Mouse (Mus musculus) stomach, embryonic 16.5 days (tissue): Measurements from ENCODE around the gene 1190005I06Rik. TPM values are rescaled to one million over a fixed set of nuclear protein-coding genes. Genes with fewer than 3 reads are reported as not detected.
A peak's percentile ranks its signal among the peaks of the same experiment; 100 is the strongest.

Source experiments
- ATAC-seq: fragments of 200-750 bp; cut with Nextera tagmentation; 2 replicates; pipeline ENCODE4 v1.8.0; 2017; ENCODE audit warnings: moderate number of reproducible peaks, moderate TSS enrichment; ENCODE audit not compliant: insufficient read depth, low FRiP score
- H3K27ac ChIP-seq: fragments of 300-500 bp; sonication (generic); 2 replicates; pipeline ENCODE4 v1.5.1; 2014; ENCODE audit warnings: low read length
- H3K27me3 ChIP-seq: fragments of 300-500 bp; sonication (generic); 2 replicates; pipeline ENCODE4 v1.6.1; 2014; ENCODE audit warnings: low read length, control low read depth, mixed read lengths; ENCODE audit not compliant: control insufficient read depth, insufficient read depth
- H3K36me3 ChIP-seq: fragments of 300-500 bp; sonication (generic); 2 replicates; pipeline ENCODE4 v1.6.1; 2014; ENCODE audit warnings: low read length; ENCODE audit not compliant: control insufficient read depth, insufficient read depth
- H3K4me1 ChIP-seq: fragments of 300-500 bp; sonication (generic); 2 replicates; pipeline ENCODE4 v1.6.1; 2014; ENCODE audit warnings: low read length, control low read depth, mixed read lengths; ENCODE audit not compliant: control insufficient read depth, insufficient read depth
- H3K4me2 ChIP-seq: fragments of 300-500 bp; sonication (generic); 2 replicates; pipeline ENCODE4 v1.6.1; 2014; ENCODE audit warnings: low read depth, low read length, mixed read lengths
- H3K4me3 ChIP-seq: fragments of 300-500 bp; sonication (generic); replicated peaks from 2 replicates; pipeline ENCODE4 v1.5.1; 2014; ENCODE audit warnings: mild to moderate bottlenecking, low read length
- H3K9ac ChIP-seq: fragments of 300-500 bp; sonication (generic); 2 replicates; pipeline ENCODE4 v1.6.1; 2014; ENCODE audit warnings: low read length
- H3K9me3 ChIP-seq: fragments of 300-500 bp; sonication (generic); replicated peaks from 2 replicates; pipeline ENCODE4 v1.6.1; 2016; ENCODE audit warnings: low read length, control low read depth; ENCODE audit not compliant: control insufficient read depth
- WGBS: fragments of 180-500 bp; shearing (Covaris S2); extraction: QIAGEN DNeasy Blood & Tissue Kit; methylation state at CpG from one replicate; pipeline ENCODE4 v1.1.7; 2014; 5-methylcytosine and 5-hydroxymethylcytosine counted together
- polyA plus RNA-seq: library from polyadenylated mRNA; unstranded; fragments of >200 nt; fragmentation: Nextera tagmentation; extraction: Ambion mirVana; gene quantifications from 2 replicates; pipeline ENCODE4 v1.2.1, GENCODE M21; 2015

1190005I06Rik gene
- polyA plus RNA-seq, 1 experiment from 2014 or later, result 3.4 TPM

GRCm38 (mm10) chr8:120630848-120631247 is 16.6 kb downstream of the 1190005I06Rik start:
- Histone ChIP-seq H3K4me2 (no peak overlapping the region), H3K27me3 (peaks cover 5% of the 10 kb centered on the region), H3K9me3 (no peaks in the 10 kb centered on the region), H3K27ac (no peak overlapping the region), H3K4me1 (peaks cover 8% of the 10 kb centered on the region), H3K4me3 (no peak overlapping the region), H3K9ac (no peak overlapping the region), H3K36me3 (no peaks in the 10 kb centered on the region)
- 50% methylated on average over 6 of the region's 6 CpGs for WGBS
- no peak for ATAC-seq

GRCm38 (mm10) chr8:120630031-120630430 is 17.4 kb downstream of the 1190005I06Rik start:
- Histone ChIP-seq H3K9ac (no peak overlapping the region), H3K4me1 (peaks cover 8% of the 10 kb centered on the region), H3K27ac (no peak overlapping the region), H3K9me3 (no peaks in the 10 kb centered on the region), H3K36me3 (no peaks in the 10 kb centered on the region), H3K4me2 (no peak overlapping the region), H3K4me3 (no peak overlapping the region), H3K27me3 (peaks cover 5% of the 10 kb centered on the region; the same call in 1 of the 2 replicates)
- WGBS, result 48% methylated on average over 5 of the region's 5 CpGs
- ATAC-seq, result no peak

GRCm38 (mm10) chr8:120627298-120627697 is 20.1 kb downstream of the 1190005I06Rik start:
- no peaks in the 10 kb centered on the region for H3K9me3 ChIP-seq
- WGBS, result 86% methylated on average over 5 of the region's 5 CpGs
- ATAC-seq, result no peak
- H3K27ac ChIP-seq, result no peak overlapping the region
- H3K9ac ChIP-seq, result no peak overlapping the region
- no peaks in the 10 kb centered on the region for H3K36me3 ChIP-seq
- H3K4me3 ChIP-seq, result no peak overlapping the region
- H3K27me3 ChIP-seq, result no peaks in the 10 kb centered on the region
- no peak overlapping the region for H3K4me2 ChIP-seq
- peaks cover 2% of the 10 kb centered on the region; the same call in 1 of the 2 replicates for H3K4me1 ChIP-seq

GRCm38 (mm10) chr8:120626461-120626860 is 21.0 kb downstream of the 1190005I06Rik start:
- no peaks in the 10 kb centered on the region for H3K4me1 ChIP-seq
- no peaks in the 10 kb centered on the region for H3K36me3 ChIP-seq
- WGBS, result 62% methylated on average over 11 of the region's 11 CpGs
- no peak overlapping the region for H3K4me3 ChIP-seq
- no peak overlapping the region for H3K4me2 ChIP-seq
- no peak overlapping the region for H3K27ac ChIP-seq
- H3K9ac ChIP-seq, result no peak overlapping the region
- H3K9me3 ChIP-seq, result no peaks in the 10 kb centered on the region
- H3K27me3 ChIP-seq, result no peaks in the 10 kb centered on the region
- ATAC-seq, result no peak

- Histone ChIP-seq H3K27me3 (no peaks in the 10 kb centered on the region), H3K4me1 (0 out of 2 replicates have a peak, but pooled peaks cover 4% of the 10 kb centered on the region), H3K4me3 (no peak overlapping the region), H3K9me3 (no peaks in the 10 kb centered on the region), H3K36me3 (no peaks in the 10 kb centered on the region), H3K4me2 (no peak overlapping the region), H3K9ac (no peak overlapping the region), H3K27ac (no peak overlapping the region)
- no peak for ATAC-seq
- 41% methylated on average over 2 of the region's 2 CpGs for WGBS
Observed at GRCm38 (mm10) chr8:120623608-120624007, 23.8 kb downstream of the 1190005I06Rik start.

GRCm38 (mm10) chr8:120622161-120622560 is 25.3 kb downstream of the 1190005I06Rik start:
- ATAC-seq, result no peak
- Histone ChIP-seq H3K4me1 (0 out of 2 replicates have a peak, but pooled peaks cover 4% of the 10 kb centered on the region), H3K4me3 (no peak overlapping the region), H3K4me2 (no peak overlapping the region), H3K9ac (no peak overlapping the region), H3K36me3 (no peaks in the 10 kb centered on the region), H3K27me3 (no peaks in the 10 kb centered on the region), H3K9me3 (no peaks in the 10 kb centered on the region), H3K27ac (no peak overlapping the region)
- WGBS, result 68% methylated on average over 14 of the region's 14 CpGs

- H3K9ac ChIP-seq, result no peak overlapping the region
Observed at GRCm38 (mm10) chr8:120620441-120620840, 27.0 kb downstream of the 1190005I06Rik start.

GRCm38 (mm10) chr8:120619235-120620180 is 27.9 kb downstream of the 1190005I06Rik start:
- no peak for ATAC-seq
- Histone ChIP-seq H3K36me3 (no peaks in the 10 kb centered on the region), H3K4me3 (no peak overlapping the region), H3K4me2 (no peak overlapping the region), H3K4me1 (0 out of 2 replicates have a peak, but pooled peaks cover 4% of the 10 kb centered on the region), H3K27me3 (no peaks in the 10 kb centered on the region), H3K9me3 (no peaks in the 10 kb centered on the region), H3K9ac (no peak overlapping the region), H3K27ac (no peak overlapping the region)
- 74% methylated on average over 11 of the region's 11 CpGs for WGBS

More at GRCm38 (mm10) chr8:120620441-120620840, 27.0 kb downstream of the 1190005I06Rik start:
- no peaks in the 10 kb centered on the region for H3K9me3 ChIP-seq
- no peaks in the 10 kb centered on the region for H3K27me3 ChIP-seq
- no peak overlapping the region for H3K4me2 ChIP-seq
- H3K36me3 ChIP-seq, result no peaks in the 10 kb centered on the region
- 0 out of 2 replicates have a peak, but pooled peaks cover 4% of the 10 kb centered on the region for H3K4me1 ChIP-seq
- no peak for ATAC-seq
- WGBS, result 36% methylated on average over 7 of the region's 7 CpGs
- H3K27ac ChIP-seq, result no peak overlapping the region
- H3K4me3 ChIP-seq, result no peak overlapping the region

GRCm38 (mm10) chr8:120618110-120618509 is 29.3 kb downstream of the 1190005I06Rik start:
- no peak overlapping the region for H3K4me3 ChIP-seq
- H3K9ac ChIP-seq, result no peak overlapping the region
- 0 out of 2 replicates have a peak, but pooled peaks cover 4% of the 10 kb centered on the region for H3K4me1 ChIP-seq
- WGBS, result 2% methylated on average over 6 of the region's 6 CpGs
- H3K4me2 ChIP-seq, result no peak overlapping the region
- H3K27me3 ChIP-seq, result no peaks in the 10 kb centered on the region
- ATAC-seq, result peak; percentile 31
- no peaks in the 10 kb centered on the region for H3K9me3 ChIP-seq
- no peaks in the 10 kb centered on the region for H3K36me3 ChIP-seq
- no peak overlapping the region for H3K27ac ChIP-seq
